Mouse (Mus musculus) adrenal gland, adult (tissue): Measurements from ENCODE around the gene Olfr1459.

Experiments used
- DNase-seq, 2 experiments: peaks; one replicate each; pipeline ENCODE4 v3.0.0; 2022 to 2023; ENCODE audit warnings: low spot score in 1 of 2; ENCODE audit not compliant: inconsistent age in 2 of 2

Gene Olfr1459

GRCm38 (mm10) chr19:13149449-13149848 lies at the start of gene Olfr1459:
Gene Olfr1459 (minus strand): TSS chr19:13149549.
- DNase-seq = no peak

- no peak for DNase-seq
These were observed 36.1 kb upstream of the Olfr1459 start, which contains the start of gene Olfr1462 for GRCm38 (mm10) chr19:13185434-13185833. Gene Olfr1462 (plus strand): TSS chr19:13185734.

GRCm38 (mm10) chr19:13162700-13163099 lies 13.4 kb upstream of the Olfr1459 start, which contains the start of gene Olfr1461:
Gene Olfr1461 (plus strand): TSS chr19:13163000.
- DNase-seq = no peak

GRCm38 (mm10) chr19:13106675-13107074 lies 42.7 kb downstream of the Olfr1459 start, which contains the start of gene Olfr1458:
Gene Olfr1458 (minus strand): TSS chr19:13106775.
- DNase-seq = no peak

- DNase-seq = no peak
These were observed 51.6 kb downstream of the Olfr1459 start, which contains the start of gene Olfr1457 for GRCm38 (mm10) chr19:13097791-13098190. Gene Olfr1457 (minus strand): TSS chr19:13097891.

- DNase-seq = no peak
These were observed 55.4 kb downstream of the Olfr1459 start for GRCm38 (mm10) chr19:13093908-13094307.
